Mouse (Mus musculus) C2C12 (cell line): Measurements from ENCODE around the gene Smoc1. TPM values are rescaled to one million over a fixed set of nuclear protein-coding genes. Genes with fewer than 3 reads are reported as not detected.

ENCODE experiments used
- H3K27me3 ChIP-seq: one replicate; pipeline ENCODE4 v1.6.1; 2011; ENCODE audit not compliant: control insufficient read depth, insufficient read depth, insufficient read length
- H3K36me3 ChIP-seq: one replicate; pipeline ENCODE4 v1.6.1; 2011; ENCODE audit not compliant: control insufficient read depth, insufficient read depth
- H3K4me3 ChIP-seq: one replicate; pipeline ENCODE4 v1.5.1; 2011; ENCODE audit warnings: mild to moderate bottlenecking, control low read depth; ENCODE audit not compliant: poor library complexity, insufficient read depth, severe bottlenecking
- H3K79me2 ChIP-seq: one replicate; pipeline ENCODE4 v1.6.1; 2011; ENCODE audit not compliant: control insufficient read depth, insufficient read depth
- H3K79me3 ChIP-seq: one replicate; pipeline ENCODE4 v1.6.1; 2011; ENCODE audit warnings: low read depth, control low read depth
- H3ac ChIP-seq: one replicate; pipeline ENCODE3; 2011; ENCODE audit warnings: low read depth; ENCODE audit not compliant: control insufficient read depth, insufficient read length
- CEBPB ChIP-seq: IDR thresholded peaks from one replicate; pipeline ENCODE4 v1.6.1; 2011; ENCODE audit warnings: low read depth, mild to moderate bottlenecking, control low read depth, moderate library complexity
- CTCF ChIP-seq: IDR thresholded peaks from one replicate; pipeline ENCODE4 v1.5.1; 2011; ENCODE audit not compliant: control insufficient read depth, insufficient read depth, insufficient read length
- FOSL1 ChIP-seq: IDR thresholded peaks from one replicate; pipeline ENCODE4 v1.8.0; 2011; ENCODE audit warnings: mild to moderate bottlenecking, low read length; ENCODE audit not compliant: poor library complexity, insufficient read depth, severe bottlenecking
- MAX ChIP-seq: IDR thresholded peaks from one replicate; pipeline ENCODE4 v1.6.1; 2011; ENCODE audit warnings: mild to moderate bottlenecking, control low read depth
- MYOD1 ChIP-seq: IDR thresholded peaks from one replicate; pipeline ENCODE4 v1.6.1; 2011; ENCODE audit warnings: low read depth; ENCODE audit not compliant: control insufficient read depth, insufficient read length
- MYOG ChIP-seq: IDR thresholded peaks from one replicate; pipeline ENCODE4 v1.6.1; 2011; ENCODE audit not compliant: control insufficient read depth, insufficient read length; ENCODE audit errors: extremely low read depth
- USF1 ChIP-seq: IDR thresholded peaks from one replicate; pipeline ENCODE4 v1.6.1; 2011; ENCODE audit warnings: low read depth, mild to moderate bottlenecking, control low read depth, moderate library complexity
- polyA plus RNA-seq: library from polyadenylated mRNA; unstranded; fragments of >200 nt; fragmentation: generic; extraction: Trizol; gene quantifications from one replicate; pipeline ENCODE4 v1.2.1, GENCODE M21; 2012; ENCODE audit warnings: missing spikeins

Smoc1 gene
- polyA plus RNA-seq, 1 experiment = 0.23 TPM

DNA sequence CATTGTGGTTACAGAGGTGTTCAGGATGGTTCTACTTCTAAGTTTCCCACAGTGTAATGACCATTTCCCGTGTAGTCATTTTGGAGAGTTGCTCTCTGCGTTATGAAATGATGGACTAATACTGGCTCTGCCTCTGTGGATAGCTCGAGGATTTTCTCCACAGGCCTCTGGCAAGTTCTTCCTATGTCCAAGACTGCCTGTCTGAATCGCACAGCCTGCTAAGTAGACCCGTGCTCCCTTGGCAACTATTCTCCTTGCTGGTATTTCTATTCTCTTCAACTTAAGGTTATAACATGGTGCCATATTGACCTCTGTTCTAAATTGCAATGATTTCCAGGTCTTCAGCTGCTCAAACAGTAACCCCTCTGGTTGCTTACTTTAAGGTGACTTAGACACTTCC, 65.0 kb downstream of the Smoc1 start:
- no peak overlapping the region for H3ac ChIP-seq
- no peaks in the 10 kb centered on the region for H3K79me3 ChIP-seq
- TF ChIP-seq FOSL1 (no peak), USF1 (no peak)
- peaks cover 47% of the 10 kb centered on the region for H3K27me3 ChIP-seq
- H3K36me3 ChIP-seq = no peaks in the 10 kb centered on the region
- no peak overlapping the region for H3K4me3 ChIP-seq
- no peaks in the 10 kb centered on the region for H3K79me2 ChIP-seq

DNA sequence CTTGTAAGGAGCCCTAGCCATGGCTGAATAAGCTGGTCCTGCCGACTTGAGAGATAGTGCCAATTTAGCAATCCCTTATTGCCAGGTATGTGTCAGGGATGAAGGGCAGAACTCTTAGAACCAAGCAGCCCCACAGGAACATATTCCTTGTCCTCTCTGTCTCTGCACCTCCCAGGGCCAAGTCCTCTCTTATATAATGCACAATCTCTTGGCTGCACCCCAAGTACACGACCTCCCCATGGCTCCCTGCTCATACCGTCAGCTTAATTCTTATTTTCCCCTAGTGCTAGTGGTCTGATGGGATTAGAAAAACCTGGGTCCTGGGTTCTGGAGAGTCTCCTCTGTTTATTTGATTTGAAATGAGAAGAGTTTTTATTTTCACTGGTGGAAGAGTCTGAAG, 66.0 kb downstream of the Smoc1 start:
- H3ac ChIP-seq = no peak overlapping the region
- TF ChIP-seq CTCF (no peak), FOSL1 (no peak), MYOD1 (no peak), USF1 (no peak), MYOG (no peak), CEBPB (no peak), MAX (no peak)
- no peaks in the 10 kb centered on the region for H3K79me3 ChIP-seq
- H3K36me3 ChIP-seq = no peaks in the 10 kb centered on the region
- no peaks in the 10 kb centered on the region for H3K79me2 ChIP-seq
- H3K4me3 ChIP-seq = no peak overlapping the region
- peaks cover 50% of the 10 kb centered on the region for H3K27me3 ChIP-seq

DNA sequence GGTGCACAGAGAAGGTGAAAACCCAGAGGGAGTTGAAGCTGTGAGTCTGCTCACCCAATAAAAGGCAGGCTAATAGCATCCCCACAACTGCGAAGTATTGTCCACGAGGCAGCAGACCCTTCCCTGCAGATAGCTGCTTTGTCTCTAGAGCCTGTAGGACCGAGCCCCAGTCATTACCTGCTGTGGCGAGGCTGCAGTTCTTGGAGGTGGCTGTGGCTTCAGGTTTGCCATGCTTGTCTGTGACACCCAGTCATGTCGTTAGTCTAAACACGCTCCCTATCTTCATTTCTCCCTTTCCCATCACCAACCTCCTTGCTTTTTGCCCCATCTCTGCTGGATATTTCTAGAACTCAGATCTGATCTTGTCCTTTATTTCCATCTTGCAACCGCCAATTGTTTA, 66.6 kb downstream of the Smoc1 start:
- TF ChIP-seq CEBPB (no peak), FOSL1 (no peak), MYOG (no peak), USF1 (no peak), MAX (no peak), MYOD1 (no peak), CTCF (no peak)
- H3K36me3 ChIP-seq = no peaks in the 10 kb centered on the region
- H3ac ChIP-seq = no peak overlapping the region
- no peaks in the 10 kb centered on the region for H3K79me3 ChIP-seq
- no peaks in the 10 kb centered on the region for H3K79me2 ChIP-seq
- H3K27me3 ChIP-seq = peaks cover 52% of the 10 kb centered on the region
- H3K4me3 ChIP-seq = no peak overlapping the region

DNA sequence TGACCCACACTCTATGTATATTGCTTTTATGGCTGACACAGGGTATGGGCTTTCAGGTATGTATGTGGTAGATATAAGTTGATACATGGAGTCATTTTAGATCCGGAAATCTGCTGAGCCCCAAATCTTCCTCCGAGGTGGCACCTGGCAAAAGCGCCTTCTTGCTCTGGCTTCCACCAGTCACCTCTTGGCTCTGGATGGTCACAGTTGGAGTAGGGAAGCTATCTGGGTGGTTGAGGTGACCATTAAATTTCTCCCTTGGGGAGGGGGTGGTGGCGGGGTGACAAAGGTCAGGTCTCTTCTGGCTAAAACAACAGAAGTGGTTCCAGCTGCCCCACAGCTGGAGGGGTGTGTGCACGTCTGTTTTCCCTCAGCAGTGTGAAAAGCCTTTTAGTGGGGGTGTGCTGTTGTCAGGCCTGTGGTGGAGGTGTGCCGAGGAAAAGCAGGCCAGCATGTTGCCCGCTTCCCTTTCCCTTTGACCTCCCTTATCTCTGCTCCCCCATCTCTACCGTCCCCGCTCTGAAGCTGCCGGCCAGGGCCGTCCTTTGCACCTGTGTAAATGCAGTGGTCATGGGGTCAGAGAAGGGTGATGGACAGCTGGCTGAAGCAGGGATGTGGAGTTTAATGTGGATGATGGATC, 68.3 kb downstream of the Smoc1 start:
- no peaks in the 10 kb centered on the region for H3K79me2 ChIP-seq
- no peak overlapping the region for H3K4me3 ChIP-seq
- H3ac ChIP-seq = no peak overlapping the region
- H3K27me3 ChIP-seq = peaks cover 40% of the 10 kb centered on the region
- H3K79me3 ChIP-seq = no peaks in the 10 kb centered on the region
- no peak for TF ChIP-seq CTCF
- TF ChIP-seq FOSL1 = no peak
- TF ChIP-seq USF1 = no peak
- TF ChIP-seq MYOD1 = no peak
- TF ChIP-seq MYOG = no peak
- no peak for TF ChIP-seq CEBPB
- TF ChIP-seq MAX = no peak
- no peaks in the 10 kb centered on the region for H3K36me3 ChIP-seq

DNA sequence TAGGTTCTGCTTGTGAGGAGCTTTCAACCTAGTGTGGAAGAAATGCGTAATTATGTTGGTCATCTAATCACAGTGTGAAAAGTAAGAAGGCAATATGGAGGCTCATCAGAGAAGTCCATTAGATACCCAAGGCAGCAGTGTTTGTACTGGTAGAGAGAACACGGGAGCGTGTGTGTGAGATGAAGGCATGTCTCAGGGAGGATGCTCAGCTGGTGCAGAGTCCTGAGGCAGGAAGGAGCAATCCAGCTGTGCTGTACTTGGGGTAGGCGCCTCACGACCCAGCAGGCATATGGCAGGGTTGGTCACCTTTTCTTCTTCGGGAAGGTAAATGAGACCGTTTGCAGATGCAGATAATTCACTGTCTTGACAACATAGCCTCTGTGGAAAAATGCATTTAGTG, 70.7 kb downstream of the Smoc1 start:
- TF ChIP-seq CEBPB = no peak
- TF ChIP-seq MYOG = no peak
- no peak for TF ChIP-seq MYOD1
- TF ChIP-seq USF1 = no peak
- no peaks in the 10 kb centered on the region for H3K79me3 ChIP-seq

DNA sequence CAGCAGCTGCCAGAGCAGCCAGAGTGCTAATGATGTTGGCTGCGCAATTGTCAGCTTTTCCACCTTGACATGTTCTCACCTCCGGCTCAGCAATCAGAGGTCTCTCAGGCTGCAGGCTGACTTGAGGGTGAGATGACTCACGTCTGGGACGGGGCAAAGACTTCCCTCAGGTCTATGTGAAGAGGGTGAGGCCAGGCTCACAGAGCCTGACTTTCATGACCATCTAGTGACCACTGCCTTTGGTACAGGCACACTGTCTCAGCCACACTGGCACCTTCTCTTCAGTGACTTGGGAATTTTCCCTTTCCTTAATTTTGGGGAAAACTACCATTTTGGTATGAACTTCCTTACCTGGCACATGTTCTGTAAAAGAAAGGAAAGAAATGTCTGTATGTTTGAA, 71.1 kb downstream of the Smoc1 start:
- Histone ChIP-seq H3K27me3 (peaks cover 23% of the 10 kb centered on the region), H3K79me2 (no peaks in the 10 kb centered on the region), H3K79me3 (no peaks in the 10 kb centered on the region), H3K36me3 (no peaks in the 10 kb centered on the region), H3K4me3 (no peak overlapping the region), H3ac (no peak overlapping the region)
- TF ChIP-seq USF1 = no peak
- no peak for TF ChIP-seq CEBPB
- no peak for TF ChIP-seq MYOG
- no peak for TF ChIP-seq CTCF

More for the DNA sequence above, 70.7 kb downstream of the Smoc1 start:
- H3K36me3 ChIP-seq = no peaks in the 10 kb centered on the region
- peaks cover 28% of the 10 kb centered on the region for H3K27me3 ChIP-seq
- no peak overlapping the region for H3K4me3 ChIP-seq
- no peaks in the 10 kb centered on the region for H3K79me2 ChIP-seq
- no peak overlapping the region for H3ac ChIP-seq
